Mouse (Mus musculus) gastrocnemius, postnatal 36 days (tissue): ENCODE data around the gene Zfp988. TPM values are rescaled to one million over a fixed set of nuclear protein-coding genes. Genes with fewer than 3 reads are reported as not detected.

Experiments used
- total RNA-seq, 2 experiments: library from RNA; stranded (reverse); gene quantifications; 2 replicates each; pipeline ENCODE4 v1.2.3; 2021

Gene Zfp988
- total RNA-seq, 2 experiments from 2014 or later, result not detected

Other genes starting within 250 kb of the Zfp988 start
- 1 to 10 TPM; 1.4 to 1.7 TPM for gene Zfp991, start 173.6 kb upstream of the Zfp988 start, total RNA-seq
- gene Zfp978, start 55.6 kb downstream of the Zfp988 start, total RNA-seq, result not detected
- 1 to 10 TPM; 3.4 to 4.0 TPM for gene Zfp982, start 186.7 kb downstream of the Zfp988 start, total RNA-seq
- under 1 TPM; 0.10 to 0.13 TPM for gene Gm16503, start 234.5 kb downstream of the Zfp988 start, total RNA-seq
- gene Zfp985, start 247.6 kb downstream of the Zfp988 start, total RNA-seq, result under 1 TPM; 0.10 to 0.13 TPM